ENCODE assay signal across 11 mouse cellular contexts in the genomic region with DNA sequence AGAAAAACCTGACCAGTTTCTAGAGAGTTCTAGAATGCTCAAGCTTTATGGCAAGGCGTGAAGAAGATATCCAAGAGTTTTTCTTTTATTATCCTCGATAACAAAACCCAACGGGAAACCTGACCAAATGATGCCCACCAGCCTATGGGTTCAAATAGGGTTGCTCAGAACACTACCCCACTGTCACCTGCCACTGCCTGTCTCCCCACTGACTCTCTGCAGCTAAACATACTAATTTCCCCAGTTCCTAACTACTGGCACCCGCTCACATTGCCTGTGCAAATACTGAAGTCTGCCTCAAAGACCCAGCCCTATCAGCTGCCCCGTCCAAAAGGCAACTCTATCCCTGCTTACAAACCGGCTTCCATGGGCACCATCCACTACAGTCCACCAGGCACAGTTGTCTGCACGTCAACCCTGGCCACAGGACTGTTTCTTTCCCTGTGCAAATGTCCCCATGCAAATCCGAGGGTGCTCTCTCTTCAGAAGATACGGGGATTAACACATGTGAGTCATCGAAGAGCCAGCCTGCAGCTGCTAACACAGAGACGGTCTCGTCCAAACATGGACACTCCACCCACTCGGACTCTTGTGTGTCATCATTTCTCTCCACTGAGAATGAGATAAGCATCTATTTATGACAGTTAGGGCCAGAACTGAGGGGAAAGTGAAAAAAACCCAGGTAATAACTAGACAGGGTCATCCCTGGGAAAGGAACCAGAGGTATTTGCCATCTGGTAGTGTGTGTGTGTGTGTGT. TPM values are rescaled to one million over a fixed set of nuclear protein-coding genes. Genes with fewer than 3 reads are reported as not detected.
A peak's percentile ranks its signal among the peaks of the same experiment; 100 is the strongest.
DNase-seq lines count a peak whose midpoint lies in the region; ATAC-seq lines count a peak whose summit lies in the region.
"Had no signal": no experiment of that assay in that cellular context is flagged by ENCODE, and none has a peak within 500 bp of the region (broad histone marks: within the 10 kb centered on the region; RNA-seq: fewer than 3 reads in every experiment).

No protein-coding gene starts in this region.

- peak; percentile 21 to 42 for DNase-seq in layer of hippocampus, adult 8-10 months (ENCODE audit: low spot score in 2 of 2)
- DNase-seq in layer of hippocampus, postnatal 14 days (ENCODE audit: low spot score in 2 of 2): no peak
- peak; percentile 88 for DNase-seq in MN1 (ENCODE audit: low spot score)
- peak; percentile 30 for DNase-seq in gastrocnemius, postnatal 10 days
- peak; percentile 28 to 48 for DNase-seq in natural killer cell, adult 2 months (ENCODE audit: low spot score in 2 of 2)
- DNase-seq in neural tube, embryonic 10.5 days (ENCODE audit: extremely low spot score, low spot score): no peak
- no peak for DNase-seq in spleen, postnatal 4 days (ENCODE audit: low spot score in 2 of 2)
- DNase-seq: embryo, embryonic 11 days; kidney, adult 2 months; lung, adult 18-20 months had no signal

- no peak for ATAC-seq in granulocyte monocyte progenitor cell, adult 5-6 weeks (replicated peaks; ENCODE audit: poor library complexity, severe bottlenecking)

RNA-seq across cellular contexts. Expression of gene Utrn, which starts 48.0 kb away (rescaled TPM):
- 10 to 100 TPM; 39.9 to 46.6 (median 44.0) TPM for total RNA-seq in layer of hippocampus, adult 8-10 months (2022)
- 10 to 100 TPM; 35.6 to 40.3 TPM for total RNA-seq in layer of hippocampus, postnatal 14 days (2021)
- 10 to 100 TPM; 60.0 to 71.8 TPM for total RNA-seq in gastrocnemius, postnatal 10 days (2021)
- 23.3 and 28.4 TPM in 2 replicates for total RNA-seq in granulocyte monocyte progenitor cell, adult 5-6 weeks (2014; fragmentation: Nextera tagmentation)
- total RNA-seq in granulocyte monocyte progenitor cell, adult 5-6 weeks (2017): 26.6 TPM in 2 replicates

Comparison
In these comparisons a context has a peak if more than half of its experiments do, and no peak if none do; other contexts are left out.
1. DNase-seq: peak in layer of hippocampus, adult 8-10 months (2 of 2), MN1 (single experiment), gastrocnemius, postnatal 10 days (single experiment) and natural killer cell, adult 2 months (2 of 2); none in layer of hippocampus, postnatal 14 days (0 of 2), neural tube, embryonic 10.5 days (single experiment) and spleen, postnatal 4 days (0 of 2).